Mouse (Mus musculus): ENCODE results near the gene Eif4a3. TPM values are rescaled to one million over a fixed set of nuclear protein-coding genes. Genes with fewer than 3 reads are reported as not detected.

The Eif4a3 gene
- polyA plus RNA-seq (2012; ENCODE audit: low replicate concordance): 70.5 and 113 TPM in 2 replicates

DNA sequence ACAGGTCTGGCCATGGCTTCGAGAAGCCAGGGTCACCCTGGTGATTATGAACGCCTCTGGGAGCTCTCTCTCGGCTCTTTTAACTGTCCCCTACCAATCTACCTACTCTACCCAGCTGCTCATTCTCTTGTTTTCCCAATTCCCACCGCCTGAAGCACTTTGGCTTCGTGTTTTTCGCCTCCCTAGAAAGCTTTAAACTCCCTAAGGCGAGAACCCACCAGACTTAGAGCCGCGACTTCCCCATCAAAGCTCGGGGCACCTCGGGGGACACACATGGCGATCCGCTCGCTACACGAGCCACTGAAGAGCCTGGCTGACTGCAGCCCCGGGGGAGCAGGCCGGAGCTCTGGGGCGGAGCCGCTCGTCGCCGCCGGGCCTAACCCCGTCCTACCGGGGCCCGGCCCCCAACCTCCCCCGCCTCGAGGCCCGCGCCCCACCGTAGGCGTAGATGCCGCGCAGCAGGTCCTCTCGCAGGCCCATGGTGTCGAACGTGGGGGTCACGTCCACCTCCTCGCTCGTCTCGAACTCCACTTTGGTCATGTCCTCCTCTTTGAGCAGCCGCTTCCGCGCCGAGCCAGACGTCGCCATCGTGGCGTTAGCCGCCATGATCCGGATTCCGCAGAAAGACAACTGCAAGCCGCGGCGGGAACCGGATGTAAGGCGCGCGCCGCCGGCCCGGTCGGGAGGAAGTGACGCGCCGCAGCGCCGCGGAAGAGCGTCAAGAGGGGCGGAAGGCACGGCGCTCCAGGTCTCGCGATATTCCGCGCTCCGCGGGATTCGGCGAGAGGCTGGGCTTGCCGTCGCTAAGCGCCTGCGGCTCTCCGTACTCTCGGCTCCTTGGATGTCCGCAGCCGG is at the start of gene Eif4a3:
TSS of gene Eif4a3 (minus strand) at position 699 of the 855 bp plus-strand sequence.

DNA sequence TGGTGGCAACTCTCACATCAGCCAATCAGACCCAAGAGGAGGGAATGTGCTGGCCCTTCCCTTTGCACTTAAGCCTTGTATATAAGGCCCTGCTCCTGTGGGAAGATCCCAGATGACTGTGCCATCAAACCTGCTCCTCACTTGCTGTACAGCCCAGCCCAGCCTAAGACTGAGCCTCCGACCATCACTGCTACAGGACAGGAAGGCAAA is 7.7 kb upstream of the Eif4a3 start, which contains the start of gene Card14:
TSS of gene Card14 (plus strand) at position 111 of the 210 bp plus-strand sequence.

DNA sequence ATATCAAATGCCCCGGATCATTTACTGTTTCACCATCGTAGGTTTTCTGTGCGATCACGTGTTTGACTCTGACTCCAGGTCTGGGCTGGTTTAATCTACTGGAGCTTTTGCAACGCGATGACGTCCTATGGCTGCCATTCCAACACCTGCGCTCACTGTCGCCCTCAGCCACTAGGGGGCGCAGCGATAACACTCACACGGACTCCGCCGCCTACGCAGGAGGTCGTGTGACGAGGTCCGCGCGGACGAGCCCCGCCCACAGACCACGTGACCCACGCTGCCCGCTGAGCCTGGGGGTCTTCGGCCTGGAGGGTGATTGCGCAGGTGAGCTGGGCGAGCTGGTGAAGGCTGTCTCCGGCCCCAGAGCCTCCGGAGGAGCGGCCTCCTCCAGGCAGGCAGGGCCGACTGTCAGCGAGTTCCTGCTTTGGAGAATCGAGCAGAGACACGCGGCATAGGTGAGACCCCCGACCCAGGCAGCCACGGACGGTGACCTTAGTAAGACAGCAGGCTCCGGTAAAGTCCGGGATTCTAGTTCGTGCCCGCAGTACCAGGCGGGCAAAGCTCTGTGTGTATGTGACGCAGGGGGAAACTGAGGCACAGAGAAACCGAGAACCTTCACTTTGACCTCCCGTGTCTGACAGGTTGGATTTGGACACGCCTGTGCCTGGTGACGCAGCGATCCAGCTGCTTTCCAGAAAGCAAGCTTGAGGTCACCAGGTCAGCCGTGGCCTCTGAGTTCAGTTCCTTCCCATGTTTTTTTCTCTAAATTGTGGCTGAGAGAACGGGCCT is 31.9 kb downstream of the Eif4a3 start, which contains the start of gene Gaa:
TSS of gene Gaa (plus strand) at position 120 of the 789 bp plus-strand sequence.

Other genes starting within 250 kb of the Eif4a3 start
- gene Cbx4, start 213.9 kb downstream of the Eif4a3 start, polyA plus RNA-seq (2012; ENCODE audit: low replicate concordance): 108 and 258 TPM in 2 replicates
- 3.5 and 5.2 TPM in 2 replicates for gene Tbc1d16, start 71.6 kb downstream of the Eif4a3 start, polyA plus RNA-seq (2012; ENCODE audit: low replicate concordance)
- 0.25 and 0.75 TPM in 2 replicates for gene Ccdc40, start 71.5 kb downstream of the Eif4a3 start, polyA plus RNA-seq (2012; ENCODE audit: low replicate concordance)
- 50.9 and 72.0 TPM in 2 replicates for gene Gaa, start 32.2 kb downstream of the Eif4a3 start, polyA plus RNA-seq (2012; ENCODE audit: low replicate concordance)
- not detected in 2 replicates for gene Card14, start 7.7 kb upstream of the Eif4a3 start, polyA plus RNA-seq (2012; ENCODE audit: low replicate concordance)
- gene Sgsh, start 55.4 kb upstream of the Eif4a3 start, polyA plus RNA-seq (2012; ENCODE audit: low replicate concordance): 33.4 and 87.9 TPM in 2 replicates
- 5.0 and 9.2 TPM in 2 replicates for gene Slc26a11, start 55.5 kb upstream of the Eif4a3 start, polyA plus RNA-seq (2012; ENCODE audit: low replicate concordance)
- gene Rnf213, start 93.0 kb upstream of the Eif4a3 start, polyA plus RNA-seq (2012; ENCODE audit: low replicate concordance): 8.8 and 10.0 TPM in 2 replicates
- gene Endov, start 191.3 kb upstream of the Eif4a3 start, polyA plus RNA-seq (2012; ENCODE audit: low replicate concordance): 33.7 and 39.0 TPM in 2 replicates
- gene Nptx1, start 247.7 kb upstream of the Eif4a3 start, polyA plus RNA-seq (2012; ENCODE audit: low replicate concordance): not detected in 2 replicates

Measured in hematopoietic multipotent progenitor cell, adult 10-12 weeks (in vitro differentiated cells).